Mouse (Mus musculus): ENCODE measurements around the gene Gpt2. TPM values are rescaled to one million over a fixed set of nuclear protein-coding genes. Genes with fewer than 3 reads are reported as not detected.
A peak's percentile ranks its signal among the peaks of the same experiment; 100 is the strongest.

Gpt2 gene
- polyA plus RNA-seq (2015; fragmentation: Nextera tagmentation; extraction: Ambion mirVana), result 39.3 and 40.1 TPM in 2 replicates

GRCm38 (mm10) chr8:85492125-85492875, at the start of gene Gpt2:
Gpt2 (plus strand) TSS chr8:85492576.
- Histone ChIP-seq H3K4me1 (peaks cover 13% of the 10 kb centered on the region), H3K4me2 (peak within 1 kb of the TSS; percentile 76), H3K9ac (peak within 1 kb of the TSS; percentile 91), H3K4me3 (peak within 1 kb of the TSS; percentile 79), H3K27ac (peak within 1 kb of the TSS; percentile 79), H3K27me3 (replicated peaks) (no peaks in the 10 kb centered on the region), H3K36me3 (replicated peaks) (no peaks in the 10 kb centered on the region), H3K9me3 (no peaks in the 10 kb centered on the region)
- ATAC-seq (replicated peaks), result peak; percentile 99
- under 1% methylated on average over 41 of the region's 41 CpGs for WGBS

DNA sequence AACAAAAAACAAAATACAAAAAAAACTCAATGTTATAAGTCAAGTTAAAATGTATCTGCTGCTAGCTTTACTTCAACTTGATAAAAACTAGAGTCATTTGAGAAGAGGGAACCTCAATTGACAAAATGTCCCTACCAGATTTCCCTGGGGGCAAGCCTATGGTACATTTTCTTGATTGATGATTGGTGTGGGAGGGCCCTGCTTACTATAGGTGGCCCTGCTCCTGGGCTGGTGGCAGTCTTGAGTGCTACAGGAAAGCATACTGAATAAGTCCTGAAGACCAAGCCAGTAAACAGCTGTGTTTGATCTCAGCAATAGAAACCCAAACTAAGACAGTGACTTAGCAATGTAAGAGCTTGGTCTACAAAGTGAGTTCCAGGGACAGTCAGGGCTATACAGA, 48.3 kb upstream of the Gpt2 start:
- Histone ChIP-seq H3K27me3 (replicated peaks) (no peaks in the 10 kb centered on the region), H3K9ac (no peak overlapping the region), H3K4me2 (no peak overlapping the region), H3K4me1 (no peaks in the 10 kb centered on the region), H3K27ac (no peak overlapping the region), H3K36me3 (replicated peaks) (no peaks in the 10 kb centered on the region), H3K9me3 (no peaks in the 10 kb centered on the region), H3K4me3 (no peak overlapping the region)
- no peak for ATAC-seq (replicated peaks)

DNA sequence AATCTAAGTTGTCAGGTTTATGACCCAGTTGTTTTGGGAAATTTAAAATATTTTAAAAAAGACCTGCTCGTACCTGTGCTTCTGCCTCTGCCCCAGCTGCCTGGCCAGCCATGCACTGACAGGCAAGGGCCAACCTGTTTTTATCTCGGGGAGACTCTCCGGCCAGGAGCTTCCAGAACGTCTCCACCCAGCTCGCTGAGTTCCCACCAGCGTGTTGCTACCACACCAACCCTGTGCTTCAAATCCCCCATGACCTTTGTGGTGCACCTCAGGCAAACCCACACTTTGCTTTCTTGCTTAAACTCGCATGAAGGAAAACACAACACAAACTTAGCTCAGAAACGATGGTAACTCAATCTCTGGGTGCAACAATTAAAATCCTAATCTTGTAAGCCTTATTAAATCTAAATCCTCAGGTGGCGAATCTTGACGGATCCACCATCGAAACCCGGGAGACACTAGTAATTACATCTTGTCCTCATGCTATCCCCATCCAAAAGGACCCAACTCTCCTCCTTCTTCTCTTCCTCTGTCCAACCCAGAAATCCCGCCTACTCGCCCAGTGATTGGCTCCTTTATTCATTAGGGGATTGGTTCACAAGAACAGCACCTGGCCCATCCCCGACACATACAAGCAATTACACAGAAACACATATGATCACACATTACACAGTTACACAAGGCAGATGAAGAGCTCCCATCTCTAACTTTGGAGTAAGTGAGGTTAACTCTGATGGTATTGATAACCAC, 46.3 kb upstream of the Gpt2 start:
- 87% methylated on average over 15 of the region's 15 CpGs for WGBS
- ATAC-seq (replicated peaks), result no peak
- no peaks in the 10 kb centered on the region for H3K4me1 ChIP-seq
- H3K4me3 ChIP-seq, result no peak overlapping the region
- H3K27me3 ChIP-seq (replicated peaks), result no peaks in the 10 kb centered on the region
- H3K4me2 ChIP-seq, result no peak overlapping the region
- no peaks in the 10 kb centered on the region for H3K36me3 ChIP-seq (replicated peaks)
- H3K9ac ChIP-seq, result no peak overlapping the region
- no peak overlapping the region for H3K27ac ChIP-seq
- no peaks in the 10 kb centered on the region for H3K9me3 ChIP-seq

- ATAC-seq (replicated peaks), result no peak
- Histone ChIP-seq H3K36me3 (replicated peaks) (no peaks in the 10 kb centered on the region), H3K4me2 (no peak overlapping the region), H3K9ac (no peak overlapping the region), H3K9me3 (no peaks in the 10 kb centered on the region), H3K4me1 (peaks cover 4% of the 10 kb centered on the region), H3K4me3 (no peak overlapping the region), H3K27ac (no peak overlapping the region), H3K27me3 (replicated peaks) (no peaks in the 10 kb centered on the region)
- WGBS, result 87% methylated on average over 3 of the region's 3 CpGs
These were observed 42.0 kb upstream of the Gpt2 start for GRCm38 (mm10) chr8:85450335-85450734.

DNA sequence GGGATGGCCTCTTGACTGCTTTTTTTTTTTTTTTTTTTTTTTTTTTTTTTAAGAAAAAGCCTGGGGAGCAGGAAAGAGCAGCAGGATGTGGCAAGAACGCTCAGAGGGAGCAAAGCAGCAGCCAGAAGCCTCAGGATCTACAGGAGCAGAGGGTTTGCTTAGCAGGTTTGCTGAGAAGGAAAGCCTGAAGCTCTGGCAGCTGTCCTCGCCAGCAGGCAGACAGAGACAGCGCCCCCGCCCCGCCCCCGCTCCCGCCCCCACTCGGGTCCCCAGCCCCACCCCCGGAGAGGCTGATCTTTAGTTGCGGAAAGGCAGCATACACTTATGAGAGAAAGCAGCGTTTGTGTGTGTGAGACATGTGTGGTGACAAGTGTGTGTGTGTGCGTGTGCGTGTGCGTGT, 40.0 kb upstream of the Gpt2 start:
- peaks cover 4% of the 10 kb centered on the region for H3K4me1 ChIP-seq
- H3K4me2 ChIP-seq, result peak overlapping the region; percentile 34
- H3K4me3 ChIP-seq, result no peak overlapping the region
- no peaks in the 10 kb centered on the region for H3K36me3 ChIP-seq (replicated peaks)
- H3K27ac ChIP-seq, result no peak overlapping the region
- 22% methylated on average over 14 of the region's 14 CpGs for WGBS
- H3K9ac ChIP-seq, result no peak overlapping the region
- H3K9me3 ChIP-seq, result no peaks in the 10 kb centered on the region
- ATAC-seq (replicated peaks), result no peak
- H3K27me3 ChIP-seq (replicated peaks), result no peaks in the 10 kb centered on the region

DNA sequence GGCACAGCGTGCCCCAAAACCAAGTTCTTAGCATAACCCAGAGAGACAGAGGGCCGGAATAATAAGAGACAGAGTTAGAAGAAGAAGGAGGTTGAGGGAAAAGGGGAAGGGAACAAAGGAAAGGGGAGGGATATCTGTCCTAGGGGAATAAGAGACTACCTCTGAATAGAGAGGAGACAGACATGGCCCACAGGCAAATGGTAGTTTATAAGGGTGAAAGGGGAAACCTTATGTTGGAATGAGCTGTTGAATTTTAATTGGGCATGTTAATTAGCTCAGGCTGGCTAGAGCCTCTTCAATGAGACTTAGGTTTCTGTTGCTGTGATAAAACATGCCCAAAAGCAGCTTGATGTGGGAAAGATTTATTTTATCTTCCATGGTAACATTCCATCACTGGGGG, 39.1 kb upstream of the Gpt2 start:
- H3K9me3 ChIP-seq, result no peaks in the 10 kb centered on the region
- peaks cover 4% of the 10 kb centered on the region for H3K4me1 ChIP-seq
- no peak overlapping the region for H3K27ac ChIP-seq
- no peak for ATAC-seq (replicated peaks)
- no peak overlapping the region for H3K9ac ChIP-seq
- no peaks in the 10 kb centered on the region for H3K36me3 ChIP-seq (replicated peaks)
- H3K27me3 ChIP-seq (replicated peaks), result no peaks in the 10 kb centered on the region
- no peak overlapping the region for H3K4me2 ChIP-seq
- no peak overlapping the region for H3K4me3 ChIP-seq
- WGBS, result 36% methylated on average over 2 of the region's 2 CpGs

- H3K27ac ChIP-seq, result no peak overlapping the region
- no peak overlapping the region for H3K4me3 ChIP-seq
- no peaks in the 10 kb centered on the region for H3K27me3 ChIP-seq (replicated peaks)
- no peak overlapping the region for H3K9ac ChIP-seq
- H3K9me3 ChIP-seq, result no peaks in the 10 kb centered on the region
- ATAC-seq (replicated peaks), result no peak
- peaks cover 4% of the 10 kb centered on the region for H3K4me1 ChIP-seq
- no peak overlapping the region for H3K4me2 ChIP-seq
- 66% methylated on average over 8 of the region's 8 CpGs for WGBS
- no peaks in the 10 kb centered on the region for H3K36me3 ChIP-seq (replicated peaks)
These were observed 37.6 kb upstream of the Gpt2 start for GRCm38 (mm10) chr8:85454750-85455149.

- no peak overlapping the region for H3K4me3 ChIP-seq
- H3K4me2 ChIP-seq, result no peak overlapping the region
- peaks cover 4% of the 10 kb centered on the region for H3K4me1 ChIP-seq
- ATAC-seq (replicated peaks), result no peak
- WGBS, result 8% methylated on average over 14 of the region's 14 CpGs
- no peak overlapping the region for H3K27ac ChIP-seq
- no peaks in the 10 kb centered on the region for H3K27me3 ChIP-seq (replicated peaks)
- no peaks in the 10 kb centered on the region for H3K36me3 ChIP-seq (replicated peaks)
- H3K9me3 ChIP-seq, result no peaks in the 10 kb centered on the region
- no peak overlapping the region for H3K9ac ChIP-seq
These were observed 35.8 kb upstream of the Gpt2 start for GRCm38 (mm10) chr8:85456536-85456935.

- no peak overlapping the region for H3K9ac ChIP-seq
- no peak overlapping the region for H3K4me3 ChIP-seq
- no peak overlapping the region for H3K27ac ChIP-seq
- 75% methylated on average over 3 of the region's 3 CpGs for WGBS
- no peak for ATAC-seq (replicated peaks)
- no peaks in the 10 kb centered on the region for H3K9me3 ChIP-seq
- no peaks in the 10 kb centered on the region for H3K27me3 ChIP-seq (replicated peaks)
- no peaks in the 10 kb centered on the region for H3K4me1 ChIP-seq
- H3K36me3 ChIP-seq (replicated peaks), result no peaks in the 10 kb centered on the region
- H3K4me2 ChIP-seq, result no peak overlapping the region
These were observed 32.8 kb upstream of the Gpt2 start for GRCm38 (mm10) chr8:85459582-85459981.

GRCm38 (mm10) chr8:85460804-85461203, 31.6 kb upstream of the Gpt2 start:
- no peaks in the 10 kb centered on the region for H3K9me3 ChIP-seq
- no peaks in the 10 kb centered on the region for H3K36me3 ChIP-seq (replicated peaks)
- no peaks in the 10 kb centered on the region for H3K27me3 ChIP-seq (replicated peaks)
- H3K4me2 ChIP-seq, result no peak overlapping the region
- ATAC-seq (replicated peaks), result no peak
- WGBS, result 44% methylated on average over 5 of the region's 5 CpGs
- no peak overlapping the region for H3K9ac ChIP-seq
- H3K4me3 ChIP-seq, result no peak overlapping the region
- no peak overlapping the region for H3K27ac ChIP-seq
- H3K4me1 ChIP-seq, result no peaks in the 10 kb centered on the region

- ATAC-seq (replicated peaks), result no peak
- Histone ChIP-seq H3K4me1 (no peaks in the 10 kb centered on the region), H3K4me2 (no peak overlapping the region), H3K27ac (no peak overlapping the region), H3K27me3 (replicated peaks) (no peaks in the 10 kb centered on the region), H3K4me3 (no peak overlapping the region), H3K9me3 (no peaks in the 10 kb centered on the region), H3K9ac (no peak overlapping the region), H3K36me3 (replicated peaks) (no peaks in the 10 kb centered on the region)
- 77% methylated on average over 3 of the region's 3 CpGs for WGBS
These were observed 31.0 kb upstream of the Gpt2 start for GRCm38 (mm10) chr8:85461377-85461776.

DNA sequence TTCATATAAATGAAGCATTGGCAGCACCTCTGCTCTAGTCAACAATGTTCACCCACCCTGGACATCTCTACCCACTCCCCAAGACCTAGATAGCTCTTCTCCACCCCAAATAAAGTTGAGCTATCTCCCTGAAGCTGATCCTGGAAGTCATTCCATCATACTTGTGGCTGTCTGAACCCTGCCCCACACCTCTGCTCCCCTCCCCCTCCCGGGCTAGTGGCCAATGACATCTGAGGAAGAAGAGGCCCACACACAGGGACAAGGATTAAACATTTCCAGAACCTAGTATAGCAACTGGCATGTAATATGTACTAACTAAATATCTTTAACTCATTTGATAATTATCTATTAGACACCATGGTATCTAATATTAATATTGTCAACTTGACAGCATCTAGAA, 29.9 kb upstream of the Gpt2 start:
- ATAC-seq (replicated peaks), result no peak
- Histone ChIP-seq H3K9ac (no peak overlapping the region), H3K27ac (no peak overlapping the region), H3K4me1 (no peaks in the 10 kb centered on the region), H3K9me3 (no peaks in the 10 kb centered on the region), H3K4me3 (no peak overlapping the region), H3K4me2 (no peak overlapping the region), H3K36me3 (replicated peaks) (no peaks in the 10 kb centered on the region), H3K27me3 (replicated peaks) (no peaks in the 10 kb centered on the region)
- WGBS, result 78% methylated on average over 1 of the region's 1 CpGs

DNA sequence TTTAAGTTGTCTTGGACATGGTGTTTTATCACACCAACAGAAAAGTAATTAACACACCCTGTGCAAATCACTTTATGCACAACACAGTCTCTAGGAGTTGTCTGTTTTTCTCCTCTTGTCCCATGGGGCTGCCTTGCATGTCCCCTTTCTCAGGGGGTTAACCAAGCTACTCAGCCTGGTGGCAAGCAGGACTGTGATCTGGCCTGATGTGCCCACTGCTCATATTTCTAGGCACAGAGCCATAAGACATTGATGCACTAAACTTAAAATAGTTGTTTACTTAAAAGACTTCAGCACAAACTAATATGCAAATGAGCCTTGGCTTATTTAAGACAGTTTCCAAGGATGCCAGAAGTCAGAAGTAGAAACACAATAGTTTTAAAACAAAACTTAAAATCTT, 28.1 kb upstream of the Gpt2 start:
- no peak overlapping the region for H3K4me2 ChIP-seq
- no peaks in the 10 kb centered on the region for H3K36me3 ChIP-seq (replicated peaks)
- no peak overlapping the region for H3K27ac ChIP-seq
- H3K27me3 ChIP-seq (replicated peaks), result no peaks in the 10 kb centered on the region
- H3K9ac ChIP-seq, result no peak overlapping the region
- H3K9me3 ChIP-seq, result no peaks in the 10 kb centered on the region
- no peak overlapping the region for H3K4me3 ChIP-seq
- ATAC-seq (replicated peaks), result no peak
- no peaks in the 10 kb centered on the region for H3K4me1 ChIP-seq

Data from midbrain, embryonic 15.5 days (tissue).